Mouse (Mus musculus) hindbrain, embryonic 16.5 days (tissue): Measurements from ENCODE around the gene Lrcol1. TPM values are rescaled to one million over a fixed set of nuclear protein-coding genes. Genes with fewer than 3 reads are reported as not detected.

Source experiments
- ATAC-seq: fragments of 200-750 bp; cut with Nextera tagmentation; 2 replicates; pipeline ENCODE4 v1.8.0; 2017; ENCODE audit warnings: moderate TSS enrichment, moderate library complexity
- H3K27ac ChIP-seq: fragments of 300-500 bp; sonication (generic); 2 replicates; pipeline ENCODE4 v1.5.1; 2014; ENCODE audit warnings: low read depth, mild to moderate bottlenecking, control low read depth, low read length, moderate library complexity
- H3K27me3 ChIP-seq: fragments of 300-500 bp; sonication (generic); replicated peaks from 2 replicates; pipeline ENCODE4 v1.6.1; 2014; ENCODE audit warnings: low read length; ENCODE audit not compliant: control insufficient read depth, insufficient read depth
- H3K36me3 ChIP-seq: fragments of 300-500 bp; sonication (generic); 2 replicates; pipeline ENCODE4 v1.6.1; 2014; ENCODE audit warnings: mild to moderate bottlenecking, low read length, moderate library complexity, mixed read lengths; ENCODE audit not compliant: control insufficient read depth, insufficient read depth
- H3K4me1 ChIP-seq: fragments of 300-500 bp; sonication (generic); 2 replicates; pipeline ENCODE4 v1.6.1; 2014; ENCODE audit warnings: low read depth, low read length; ENCODE audit not compliant: control insufficient read depth, insufficient read depth
- H3K4me2 ChIP-seq: fragments of 300-500 bp; sonication (generic); 2 replicates; pipeline ENCODE4 v1.6.1; 2014; ENCODE audit warnings: mild to moderate bottlenecking, low read length, control low read depth, moderate library complexity
- H3K4me3 ChIP-seq: fragments of 300-500 bp; sonication (generic); 2 replicates; pipeline ENCODE4 v1.5.1; 2014; ENCODE audit warnings: mild to moderate bottlenecking, low read length, control low read depth, moderate library complexity
- H3K9ac ChIP-seq: fragments of 300-500 bp; sonication (generic); 2 replicates; pipeline ENCODE4 v1.6.1; 2014; ENCODE audit warnings: low read depth, mild to moderate bottlenecking, control low read depth, low read length, moderate library complexity
- H3K9me3 ChIP-seq: fragments of 300-500 bp; sonication (generic); 2 replicates; pipeline ENCODE4 v1.6.1; 2014; ENCODE audit warnings: mild to moderate bottlenecking, low read length, moderate library complexity; ENCODE audit not compliant: control insufficient read depth
- WGBS: fragments of 180-500 bp; shearing (Covaris S2); extraction: QIAGEN DNeasy Blood & Tissue Kit; methylation state at CpG from one replicate; pipeline ENCODE4 v1.1.7; 2014; 5-methylcytosine and 5-hydroxymethylcytosine counted together
- polyA plus RNA-seq: library from polyadenylated mRNA; unstranded; fragments of >200 nt; fragmentation: Nextera tagmentation; extraction: Ambion mirVana; gene quantifications from 2 replicates; pipeline ENCODE4 v1.2.1, GENCODE M21; 2015

The Lrcol1 gene
- polyA plus RNA-seq, 1 experiment from 2014 or later = not detected

DNA sequence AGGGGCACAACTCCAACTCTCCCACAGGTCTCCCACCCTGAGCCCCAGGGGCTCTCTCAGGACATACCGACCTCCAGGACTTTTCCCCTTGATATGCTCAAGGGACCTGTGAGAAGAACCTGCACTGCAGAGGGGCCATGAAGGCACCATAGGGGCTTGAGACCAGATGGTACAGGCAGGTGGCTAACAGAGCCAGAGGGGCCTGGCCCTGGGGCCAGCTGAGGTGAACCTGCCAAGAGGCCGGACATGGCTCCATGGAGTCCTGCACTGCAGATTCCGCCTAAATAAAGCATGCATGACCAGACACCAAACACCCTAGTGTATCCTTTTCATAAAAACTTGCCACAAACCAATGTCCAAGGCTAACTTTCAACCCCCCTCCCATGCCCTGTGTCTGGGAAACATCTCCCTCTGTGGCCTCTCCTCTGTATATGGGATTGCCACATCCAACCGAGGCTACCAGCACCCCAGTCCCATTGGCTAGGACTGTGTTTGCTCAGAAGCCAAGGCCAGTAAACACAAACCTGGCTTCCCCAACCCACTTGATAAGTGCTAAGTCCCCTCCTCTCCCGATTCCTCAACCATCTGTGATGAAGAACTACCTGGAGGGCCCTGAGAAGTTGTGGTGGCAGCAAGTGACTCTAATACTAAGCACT is 50.6 kb downstream of the Lrcol1 start:
- Histone ChIP-seq H3K4me1 (no peaks in the 10 kb centered on the region), H3K4me2 (no peak overlapping the region), H3K27ac (no peak overlapping the region), H3K36me3 (no peaks in the 10 kb centered on the region; the same call in 1 of the 2 replicates), H3K27me3 (no peaks in the 10 kb centered on the region), H3K9ac (no peak overlapping the region), H3K9me3 (no peaks in the 10 kb centered on the region), H3K4me3 (no peak overlapping the region)
- WGBS = 90% methylated on average over 5 of the region's 5 CpGs
- ATAC-seq = no peak

DNA sequence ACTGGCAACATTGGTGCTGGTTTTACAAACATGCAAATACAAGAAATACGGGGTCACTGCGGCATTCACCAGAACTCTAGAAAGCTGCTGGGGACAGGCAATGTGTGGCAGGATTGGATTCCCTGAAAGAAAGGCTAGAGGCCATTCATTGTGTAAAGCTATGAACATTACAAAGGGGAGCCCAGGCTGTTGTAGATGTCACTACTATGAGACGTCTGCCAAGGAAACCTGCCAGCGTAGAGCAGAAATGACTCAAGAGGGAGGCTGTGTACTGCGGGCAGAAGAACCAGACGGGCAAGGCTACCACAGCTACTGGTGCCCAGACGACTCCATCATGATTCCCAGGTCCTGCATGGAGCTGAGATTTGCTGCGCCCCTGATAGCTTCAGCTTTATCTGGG is 56.6 kb downstream of the Lrcol1 start:
- Histone ChIP-seq H3K9me3 (no peaks in the 10 kb centered on the region), H3K36me3 (no peaks in the 10 kb centered on the region), H3K4me1 (no peaks in the 10 kb centered on the region; the same call in 1 of the 2 replicates), H3K27me3 (no peaks in the 10 kb centered on the region), H3K4me3 (no peak overlapping the region), H3K27ac (no peak overlapping the region), H3K4me2 (no peak overlapping the region), H3K9ac (no peak overlapping the region)
- ATAC-seq = no peak
- WGBS = 73% methylated on average over 8 of the region's 8 CpGs

DNA sequence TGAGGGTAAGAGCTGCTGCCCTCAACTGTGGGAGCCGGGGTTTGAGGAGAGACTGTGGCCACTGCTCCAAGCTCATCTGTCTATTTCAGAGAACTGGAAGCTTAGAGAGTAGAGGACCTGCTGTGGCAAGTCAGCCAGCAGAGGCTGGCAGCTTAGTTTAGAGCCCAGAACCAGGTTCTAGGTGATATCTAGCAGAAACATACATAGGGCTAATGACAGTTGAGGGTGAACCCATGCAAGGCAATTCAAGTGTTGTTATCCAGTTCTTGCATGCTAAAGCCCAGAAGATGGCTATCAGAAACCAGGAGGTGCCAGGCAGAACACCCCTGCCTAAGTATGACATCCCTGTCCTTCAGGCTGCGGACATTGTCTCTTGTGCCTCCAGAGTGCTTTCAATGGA is 58.0 kb downstream of the Lrcol1 start:
- H3K4me1 ChIP-seq = no peaks in the 10 kb centered on the region; the same call in 1 of the 2 replicates
- no peaks in the 10 kb centered on the region for H3K36me3 ChIP-seq
- WGBS = 92% methylated on average over 2 of the region's 2 CpGs
- no peaks in the 10 kb centered on the region for H3K9me3 ChIP-seq
- H3K27me3 ChIP-seq = no peaks in the 10 kb centered on the region
- no peak overlapping the region for H3K9ac ChIP-seq
- no peak overlapping the region for H3K4me3 ChIP-seq
- H3K27ac ChIP-seq = no peak overlapping the region
- H3K4me2 ChIP-seq = no peak overlapping the region
- ATAC-seq = no peak

DNA sequence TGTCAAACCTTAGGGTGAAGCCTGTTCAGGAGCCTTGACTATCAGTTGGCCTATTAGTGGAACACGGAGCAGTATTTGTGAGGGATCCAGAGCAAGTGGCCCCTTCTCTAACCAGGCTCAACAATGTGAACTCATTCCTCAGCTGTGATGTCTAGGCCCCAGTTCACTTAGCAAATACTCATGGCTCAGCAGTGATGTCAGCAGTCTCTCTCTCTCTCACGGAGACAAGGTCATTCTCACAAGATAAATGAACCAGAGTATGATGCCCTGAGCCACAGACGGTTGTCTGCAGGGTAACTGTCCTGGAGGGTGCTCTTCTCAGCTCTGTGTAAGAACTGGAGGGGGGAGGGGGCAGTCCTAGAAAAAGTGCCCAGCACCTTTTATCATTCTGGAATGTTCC is 59.4 kb downstream of the Lrcol1 start:
- Histone ChIP-seq H3K9ac (no peak overlapping the region), H3K27me3 (no peaks in the 10 kb centered on the region), H3K36me3 (no peaks in the 10 kb centered on the region), H3K4me1 (no peaks in the 10 kb centered on the region; the same call in 1 of the 2 replicates), H3K9me3 (no peaks in the 10 kb centered on the region), H3K27ac (no peak overlapping the region), H3K4me3 (no peak overlapping the region), H3K4me2 (no peak overlapping the region)
- ATAC-seq = no peak
- WGBS = 56% methylated on average over 3 of the region's 3 CpGs

Other genes starting within 250 kb of the Lrcol1 start
- gene Plcxd1, start 244.8 kb upstream of the Lrcol1 start, polyA plus RNA-seq = 8.4 and 10.9 TPM in 2 replicates
- gene Gtpbp6, start 236.5 kb upstream of the Lrcol1 start, polyA plus RNA-seq = 67.4 and 67.7 TPM in 2 replicates
- 12.4 and 15.0 TPM in 2 replicates for gene Zfp605, start 234.6 kb upstream of the Lrcol1 start, polyA plus RNA-seq
- 70.9 and 75.6 TPM in 2 replicates for gene Chfr, start 208.9 kb upstream of the Lrcol1 start, polyA plus RNA-seq
- 20.1 and 21.6 TPM in 2 replicates for gene Golga3, start 168.0 kb upstream of the Lrcol1 start, polyA plus RNA-seq
- 17.2 and 18.2 TPM in 2 replicates for gene Ankle2, start 113.7 kb upstream of the Lrcol1 start, polyA plus RNA-seq
- 94.4 and 102 TPM in 2 replicates for gene Pgam5, start 74.8 kb upstream of the Lrcol1 start, polyA plus RNA-seq
- gene Pxmp2, start 58.5 kb upstream of the Lrcol1 start, polyA plus RNA-seq = 12.0 and 16.0 TPM in 2 replicates
- 7.1 and 8.5 TPM in 2 replicates for gene Pole, start 58.4 kb upstream of the Lrcol1 start, polyA plus RNA-seq
- 13.0 and 15.5 TPM in 2 replicates for gene P2rx2, start 1.5 kb upstream of the Lrcol1 start, polyA plus RNA-seq
- 10.7 and 13.6 TPM in 2 replicates for gene Fbrsl1, start 103.8 kb downstream of the Lrcol1 start, polyA plus RNA-seq
- gene Galnt9, start 199.6 kb downstream of the Lrcol1 start, polyA plus RNA-seq = 24.9 and 26.0 TPM in 2 replicates